Mouse (Mus musculus) neural tube, embryonic 13.5 days (tissue): ENCODE results near the gene Ctsz. TPM values are rescaled to one million over a fixed set of nuclear protein-coding genes. Genes with fewer than 3 reads are reported as not detected.

Experiments used
- ATAC-seq: fragments of 200-750 bp; cut with Nextera tagmentation; 2 replicates; pipeline ENCODE4 v1.8.0; 2017; ENCODE audit warnings: low read depth, mild to moderate bottlenecking, moderate TSS enrichment, moderate library complexity
- H3K27ac ChIP-seq: fragments of 300-500 bp; sonication (generic); replicated peaks from 2 replicates; pipeline ENCODE4 v1.5.1; 2015; ENCODE audit warnings: moderate library complexity, mild to moderate bottlenecking, inconsistent platforms
- H3K27me3 ChIP-seq: fragments of 300-500 bp; sonication (generic); 2 replicates; pipeline ENCODE4 v1.6.1; 2015; ENCODE audit warnings: mild to moderate bottlenecking, inconsistent platforms
- H3K36me3 ChIP-seq: fragments of 300-500 bp; sonication (generic); 2 replicates; pipeline ENCODE4 v1.6.1; 2015; ENCODE audit warnings: mild to moderate bottlenecking, inconsistent platforms
- H3K4me1 ChIP-seq: fragments of 300-500 bp; sonication (generic); replicated peaks from 2 replicates; pipeline ENCODE4 v1.6.1; 2015; ENCODE audit warnings: inconsistent platforms
- H3K4me2 ChIP-seq: fragments of 300-500 bp; sonication (generic); 2 replicates; pipeline ENCODE4 v1.6.1; 2015; ENCODE audit warnings: inconsistent platforms, mild to moderate bottlenecking, moderate library complexity
- H3K4me3 ChIP-seq: fragments of 300-500 bp; sonication (generic); 2 replicates; pipeline ENCODE4 v1.5.1; 2015; ENCODE audit warnings: mild to moderate bottlenecking, inconsistent platforms
- H3K9ac ChIP-seq: fragments of 300-500 bp; sonication (generic); 2 replicates; pipeline ENCODE4 v1.6.1; 2015; ENCODE audit warnings: moderate library complexity, mild to moderate bottlenecking, inconsistent platforms
- H3K9me3 ChIP-seq: fragments of 300-500 bp; sonication (generic); 2 replicates; pipeline ENCODE4 v1.6.1; 2016; ENCODE audit warnings: inconsistent platforms
- WGBS: fragments of 180-500 bp; shearing (Covaris S2); methylation state at CpG from one replicate; pipeline ENCODE4 v1.1.7; 2015; 5-methylcytosine and 5-hydroxymethylcytosine counted together
- polyA plus RNA-seq: library from polyadenylated mRNA; unstranded; fragments of >200 nt; fragmentation: Nextera tagmentation; extraction: Ambion mirVana; gene quantifications from 2 replicates; pipeline ENCODE4 v1.2.1, GENCODE M21; 2015

Gene Ctsz
- polyA plus RNA-seq, 1 experiment from 2014 or later: 93.7 TPM

DNA sequence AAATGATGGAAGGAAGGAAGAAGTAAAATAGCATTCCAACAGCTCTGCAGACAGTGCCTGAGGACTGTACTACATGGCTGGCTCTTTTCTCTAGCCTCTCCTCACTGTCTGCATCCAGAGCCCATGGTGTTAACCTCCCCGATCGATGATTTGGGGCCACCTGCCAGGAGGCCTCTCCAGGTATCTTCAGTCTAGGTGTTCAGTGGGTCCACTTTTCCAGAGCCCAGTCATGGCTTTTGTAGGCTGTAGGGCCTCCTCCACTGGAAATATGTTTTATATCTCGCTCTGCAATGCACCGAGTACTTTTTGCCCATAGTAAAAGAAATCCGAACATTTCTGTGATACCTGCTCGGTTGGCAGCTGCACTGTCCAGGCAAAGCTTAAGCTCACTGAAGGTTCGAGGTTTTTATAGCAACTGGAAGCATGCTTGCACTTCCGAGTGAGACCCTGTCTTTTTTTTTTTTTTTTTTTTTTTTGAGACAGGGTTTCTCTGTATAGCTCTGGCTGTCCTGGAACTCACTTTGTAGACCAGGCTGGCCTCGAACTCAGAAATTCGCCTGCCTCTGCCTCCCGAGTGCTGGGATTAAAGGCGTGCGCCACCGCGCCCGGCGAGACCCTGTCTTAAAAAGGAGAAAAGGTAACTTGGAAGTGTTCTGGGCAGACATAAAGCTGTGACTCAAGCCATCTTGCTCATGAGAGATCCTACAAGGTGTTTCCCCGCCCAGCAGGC, 23.7 kb downstream of the Ctsz start:
- WGBS: 48% methylated on average over 17 of the region's 18 CpGs
- Histone ChIP-seq H3K4me3 (peak overlapping the region; percentile 92), H3K9me3 (no peaks in the 10 kb centered on the region), H3K9ac (no peak overlapping the region), H3K4me1 (peaks cover 13% of the 10 kb centered on the region), H3K36me3 (peaks cover 8% of the 10 kb centered on the region), H3K27ac (no peak overlapping the region), H3K27me3 (no peaks in the 10 kb centered on the region), H3K4me2 (peak overlapping the region; percentile 87)
- ATAC-seq: no peak; the same call in 1 of the 2 replicates

GRCm38 (mm10) chr2:174413127-174413526, 25.7 kb downstream of the Ctsz start:
- no peak overlapping the region for H3K9ac ChIP-seq
- no peak overlapping the region for H3K27ac ChIP-seq
- H3K36me3 ChIP-seq: no peaks in the 10 kb centered on the region
- no peaks in the 10 kb centered on the region for H3K27me3 ChIP-seq
- ATAC-seq: no peak
- peaks cover 13% of the 10 kb centered on the region for H3K4me1 ChIP-seq
- no peaks in the 10 kb centered on the region for H3K9me3 ChIP-seq
- 80% methylated on average over 7 of the region's 7 CpGs for WGBS
- H3K4me2 ChIP-seq: no peak overlapping the region
- no peak overlapping the region for H3K4me3 ChIP-seq

GRCm38 (mm10) chr2:174410222-174410621, 28.6 kb downstream of the Ctsz start:
- no peak overlapping the region for H3K4me3 ChIP-seq
- H3K4me2 ChIP-seq: no peak overlapping the region
- no peak for ATAC-seq
- H3K9me3 ChIP-seq: no peaks in the 10 kb centered on the region
- H3K4me1 ChIP-seq: no peaks in the 10 kb centered on the region
- no peaks in the 10 kb centered on the region for H3K27me3 ChIP-seq
- no peak overlapping the region for H3K27ac ChIP-seq
- no peak overlapping the region for H3K9ac ChIP-seq
- WGBS: 45% methylated on average over 2 of the region's 2 CpGs
- no peaks in the 10 kb centered on the region for H3K36me3 ChIP-seq

- Histone ChIP-seq H3K9ac (no peak overlapping the region), H3K4me1 (no peaks in the 10 kb centered on the region), H3K27ac (no peak overlapping the region), H3K36me3 (no peaks in the 10 kb centered on the region), H3K4me3 (no peak overlapping the region), H3K9me3 (no peaks in the 10 kb centered on the region), H3K27me3 (no peaks in the 10 kb centered on the region), H3K4me2 (no peak overlapping the region)
- WGBS: 83% methylated on average over 4 of the region's 4 CpGs
- ATAC-seq: no peak
Measured at GRCm38 (mm10) chr2:174400396-174400795, 38.4 kb downstream of the Ctsz start.

- Histone ChIP-seq H3K4me2 (no peak overlapping the region), H3K27ac (no peak overlapping the region), H3K4me1 (no peaks in the 10 kb centered on the region), H3K36me3 (no peaks in the 10 kb centered on the region), H3K9me3 (no peaks in the 10 kb centered on the region), H3K4me3 (no peak overlapping the region), H3K27me3 (no peaks in the 10 kb centered on the region), H3K9ac (no peak overlapping the region)
- no peak for ATAC-seq
- 90% methylated on average over 6 of the region's 6 CpGs for WGBS
Measured at GRCm38 (mm10) chr2:174397881-174398280, 41.0 kb downstream of the Ctsz start.

DNA sequence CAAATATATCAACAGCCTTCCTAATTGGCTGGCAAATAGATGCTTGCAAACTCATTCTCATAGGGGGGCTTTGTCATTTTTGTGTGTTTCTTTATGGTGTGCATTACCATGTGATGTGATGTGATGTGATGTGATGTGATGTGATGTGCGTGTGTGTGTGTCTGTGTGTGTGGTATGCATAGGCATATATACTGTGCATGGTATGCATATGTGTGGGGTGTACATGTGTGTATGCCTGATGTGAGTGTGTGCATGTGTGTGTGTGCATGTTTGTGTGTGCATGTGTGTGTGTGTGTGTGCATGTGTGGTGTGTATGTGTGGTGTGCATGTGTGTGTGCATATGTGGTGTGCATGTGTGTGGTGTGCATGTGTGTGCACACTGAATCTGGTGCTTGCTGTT, 41.8 kb downstream of the Ctsz start:
- no peak overlapping the region for H3K4me2 ChIP-seq
- WGBS: 90% methylated on average over 1 of the region's 1 CpGs
- no peak for ATAC-seq

GRCm38 (mm10) chr2:174396643-174397042, 42.2 kb downstream of the Ctsz start:
- ATAC-seq: no peak
- 90% methylated on average over 10 of the region's 10 CpGs for WGBS
- Histone ChIP-seq H3K36me3 (no peaks in the 10 kb centered on the region), H3K27ac (no peak overlapping the region), H3K4me3 (no peak overlapping the region), H3K9ac (no peak overlapping the region), H3K4me2 (no peak overlapping the region), H3K27me3 (no peaks in the 10 kb centered on the region), H3K4me1 (no peaks in the 10 kb centered on the region), H3K9me3 (no peaks in the 10 kb centered on the region)

More for the DNA sequence above, 41.8 kb downstream of the Ctsz start:
- Histone ChIP-seq H3K9ac (no peak overlapping the region), H3K36me3 (no peaks in the 10 kb centered on the region), H3K4me3 (no peak overlapping the region), H3K27ac (no peak overlapping the region), H3K27me3 (no peaks in the 10 kb centered on the region), H3K4me1 (no peaks in the 10 kb centered on the region), H3K9me3 (no peaks in the 10 kb centered on the region)

GRCm38 (mm10) chr2:174393383-174393782, 45.5 kb downstream of the Ctsz start:
- Histone ChIP-seq H3K9ac (no peak overlapping the region), H3K4me2 (no peak overlapping the region), H3K4me3 (no peak overlapping the region), H3K27ac (no peak overlapping the region), H3K9me3 (peaks cover 6% of the 10 kb centered on the region; the same call in 1 of the 2 replicates), H3K36me3 (no peaks in the 10 kb centered on the region), H3K27me3 (no peaks in the 10 kb centered on the region), H3K4me1 (no peaks in the 10 kb centered on the region)
- ATAC-seq: no peak
- 80% methylated on average over 5 of the region's 5 CpGs for WGBS

- Histone ChIP-seq H3K9me3 (peaks cover 6% of the 10 kb centered on the region; the same call in 1 of the 2 replicates), H3K36me3 (no peaks in the 10 kb centered on the region), H3K9ac (no peak overlapping the region), H3K27ac (no peak overlapping the region), H3K4me2 (no peak overlapping the region), H3K27me3 (no peaks in the 10 kb centered on the region), H3K4me1 (no peaks in the 10 kb centered on the region), H3K4me3 (no peak overlapping the region)
- 66% methylated on average over 9 of the region's 9 CpGs for WGBS
- ATAC-seq: no peak
Measured at GRCm38 (mm10) chr2:174392554-174392953, 46.3 kb downstream of the Ctsz start.

GRCm38 (mm10) chr2:174391936-174392335, 46.9 kb downstream of the Ctsz start:
- H3K9me3 ChIP-seq: peaks cover 6% of the 10 kb centered on the region; the same call in 1 of the 2 replicates
- H3K36me3 ChIP-seq: no peaks in the 10 kb centered on the region
- 93% methylated on average over 3 of the region's 3 CpGs for WGBS
- no peak for ATAC-seq
- H3K4me2 ChIP-seq: no peak overlapping the region
- no peaks in the 10 kb centered on the region for H3K27me3 ChIP-seq
- H3K27ac ChIP-seq: no peak overlapping the region
- H3K4me3 ChIP-seq: no peak overlapping the region
- no peak overlapping the region for H3K9ac ChIP-seq
- H3K4me1 ChIP-seq: no peaks in the 10 kb centered on the region

DNA sequence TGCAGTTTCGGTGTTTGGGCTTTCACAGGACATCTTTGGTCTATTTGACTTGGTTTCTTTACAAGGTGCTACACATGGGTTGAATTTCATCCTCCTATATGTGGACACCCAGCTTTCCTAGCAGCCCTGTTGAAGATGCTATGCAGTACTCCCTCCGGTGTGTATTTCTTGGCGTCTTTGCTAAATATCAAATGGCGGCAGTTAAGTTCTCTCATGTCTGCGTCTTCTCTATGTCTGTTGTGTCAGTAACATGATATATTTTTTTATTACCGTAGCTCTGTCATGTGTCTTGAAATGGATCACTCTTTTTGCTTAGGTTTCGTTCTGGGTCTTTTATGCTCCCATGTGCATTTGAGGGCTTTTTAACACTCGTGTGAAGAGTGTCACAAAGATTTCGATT, 57.8 kb downstream of the Ctsz start:
- Histone ChIP-seq H3K36me3 (no peaks in the 10 kb centered on the region), H3K27ac (no peak overlapping the region), H3K4me1 (no peaks in the 10 kb centered on the region), H3K9ac (no peak overlapping the region), H3K4me2 (no peak overlapping the region), H3K9me3 (no peaks in the 10 kb centered on the region), H3K4me3 (no peak overlapping the region), H3K27me3 (no peaks in the 10 kb centered on the region)
- 91% methylated on average over 9 of the region's 9 CpGs for WGBS
- no peak for ATAC-seq
